Mouse (Mus musculus) kidney, postnatal 0 days (tissue): ENCODE measurements around the gene Rbfox2. TPM values are rescaled to one million over a fixed set of nuclear protein-coding genes. Genes with fewer than 3 reads are reported as not detected.
A peak's percentile ranks its signal among the peaks of the same experiment; 100 is the strongest.
"Not testable (repeated sequence)": the region's sequence is repeated elsewhere in the genome, so short reads cannot be mapped to it uniquely, and the experiment has no call there.

Experiments
- ATAC-seq: fragments of 200-750 bp; cut with Nextera tagmentation; replicated peaks from 2 replicates; pipeline ENCODE4 v1.8.0; 2017; ENCODE audit warnings: low read depth, moderate number of reproducible peaks, moderate TSS enrichment, moderate library complexity; ENCODE audit not compliant: low FRiP score
- DNase-seq: peaks from one replicate; pipeline ENCODE4 v3.0.0-alpha.2; 2016; ENCODE audit warnings: low spot score
- H3K27ac ChIP-seq: fragments of 300-500 bp; sonication (generic); 2 replicates; pipeline ENCODE4 v1.5.1; 2014; ENCODE audit warnings: mild to moderate bottlenecking
- H3K27me3 ChIP-seq: fragments of 300-500 bp; sonication (generic); 2 replicates; pipeline ENCODE4 v1.6.1; 2014; ENCODE audit warnings: low read length, mixed read lengths; ENCODE audit not compliant: insufficient read depth
- H3K36me3 ChIP-seq: fragments of 300-500 bp; sonication (generic); 2 replicates; pipeline ENCODE4 v1.6.1; 2014; ENCODE audit warnings: low read length, mixed read lengths; ENCODE audit not compliant: insufficient read depth
- H3K4me1 ChIP-seq: fragments of 300-500 bp; sonication (generic); replicated peaks from 2 replicates; pipeline ENCODE4 v1.6.1; 2014; ENCODE audit warnings: antibody characterized with exemption, low read length, mixed read lengths; ENCODE audit not compliant: insufficient read depth
- H3K4me2 ChIP-seq: fragments of 300-500 bp; sonication (generic); 2 replicates; pipeline ENCODE4 v1.6.1; 2014; ENCODE audit warnings: mild to moderate bottlenecking, low read length, moderate library complexity, mixed read lengths
- H3K4me3 ChIP-seq: fragments of 300-500 bp; sonication (generic); replicated peaks from 2 replicates; pipeline ENCODE4 v1.5.1; 2014; ENCODE audit warnings: low read depth, low read length
- H3K9ac ChIP-seq: fragments of 300-500 bp; sonication (generic); 2 replicates; pipeline ENCODE4 v1.6.1; 2014; ENCODE audit warnings: low read depth, low read length
- H3K9me3 ChIP-seq: fragments of 300-500 bp; sonication (generic); replicated peaks from 2 replicates; pipeline ENCODE4 v1.6.1; 2016; ENCODE audit warnings: low read length, inconsistent platforms, mixed read lengths
- CTCF ChIP-seq: IDR thresholded peaks from 2 replicates; pipeline ENCODE4 v1.5.1; 2016; ENCODE audit warnings: antibody characterized with exemption, low read depth, mild to moderate bottlenecking, moderate library complexity
- WGBS: fragments of 180-500 bp; shearing (Covaris S2); extraction: QIAGEN DNeasy Blood & Tissue Kit; methylation state at CpG from one replicate; pipeline ENCODE4 v1.1.7; 2014; 5-methylcytosine and 5-hydroxymethylcytosine counted together
- polyA plus RNA-seq: library from polyadenylated mRNA; unstranded; fragments of >200 nt; fragmentation: Nextera tagmentation; extraction: Ambion mirVana; gene quantifications from 2 replicates; pipeline ENCODE4 v1.2.1, GENCODE M21; 2015

Rbfox2 gene
- polyA plus RNA-seq, 1 experiment from 2014 or later = 22.7 TPM

GRCm38 (mm10) chr15:77340581-77340980 lies 33.8 kb upstream of the Rbfox2 start:
- Histone ChIP-seq H3K36me3 (no peaks in the 10 kb centered on the region), H3K27ac (no peak overlapping the region), H3K4me1 (peaks cover 23% of the 10 kb centered on the region), H3K27me3 (no peaks in the 10 kb centered on the region), H3K9me3 (no peaks in the 10 kb centered on the region), H3K4me2 (no peak overlapping the region), H3K4me3 (no peak overlapping the region), H3K9ac (no peak overlapping the region)
- ATAC-seq (no peak), DNase-seq (no peak)
- TF ChIP-seq CTCF = no peak

GRCm38 (mm10) chr15:77338924-77339429 lies 32.2 kb upstream of the Rbfox2 start:
- Histone ChIP-seq H3K4me1 (peaks cover 23% of the 10 kb centered on the region), H3K27ac (no peak overlapping the region), H3K9me3 (no peaks in the 10 kb centered on the region), H3K27me3 (no peaks in the 10 kb centered on the region), H3K4me2 (no peak overlapping the region), H3K4me3 (no peak overlapping the region), H3K9ac (no peak overlapping the region), H3K36me3 (no peaks in the 10 kb centered on the region)
- ATAC-seq (no peak), DNase-seq (peak; percentile 65)
- no peak for TF ChIP-seq CTCF
- WGBS = 27% methylated on average over 8 of the region's 8 CpGs

- peaks cover 19% of the 10 kb centered on the region for H3K4me1 ChIP-seq
- H3K27me3 ChIP-seq = no peaks in the 10 kb centered on the region
- no peaks in the 10 kb centered on the region for H3K36me3 ChIP-seq
- H3K4me3 ChIP-seq = no peak overlapping the region
- no peak for DNase-seq
- no peak overlapping the region for H3K9ac ChIP-seq
- no peaks in the 10 kb centered on the region for H3K9me3 ChIP-seq
- no peak overlapping the region for H3K27ac ChIP-seq
- no peak; the same call in 1 of the 2 replicates for ATAC-seq
- TF ChIP-seq CTCF = no peak
- WGBS = 60% methylated on average over 7 of the region's 7 CpGs
- no peak overlapping the region for H3K4me2 ChIP-seq
Measured at GRCm38 (mm10) chr15:77338451-77338850, 31.6 kb upstream of the Rbfox2 start.

- Histone ChIP-seq H3K27me3 (no peaks in the 10 kb centered on the region), H3K4me2 (no peak overlapping the region), H3K4me1 (peaks cover 14% of the 10 kb centered on the region), H3K9ac (no peak overlapping the region), H3K27ac (no peak overlapping the region), H3K4me3 (no peak overlapping the region), H3K36me3 (no peaks in the 10 kb centered on the region), H3K9me3 (no peaks in the 10 kb centered on the region)
- 53% methylated on average over 3 of the region's 3 CpGs for WGBS
- ATAC-seq (no peak), DNase-seq (no peak)
- TF ChIP-seq CTCF = peak; percentile 53
Measured at GRCm38 (mm10) chr15:77337926-77338325, 31.1 kb upstream of the Rbfox2 start.

GRCm38 (mm10) chr15:77336968-77337341 lies 30.2 kb upstream of the Rbfox2 start:
- Histone ChIP-seq H3K4me3 (no peak overlapping the region), H3K9me3 (no peaks in the 10 kb centered on the region), H3K9ac (no peak overlapping the region), H3K4me1 (peaks cover 11% of the 10 kb centered on the region), H3K27me3 (no peaks in the 10 kb centered on the region), H3K36me3 (no peaks in the 10 kb centered on the region), H3K27ac (peak overlapping the region; percentile 89; the same call in 1 of the 2 replicates), H3K4me2 (peak overlapping the region; percentile 47)
- no peak for TF ChIP-seq CTCF
- WGBS = 46% methylated on average over 9 of the region's 9 CpGs
- ATAC-seq = 0 out of 2 replicates have a peak, but pooled peaks have one; percentile 5
- no peak for DNase-seq

- peak; percentile 94 for TF ChIP-seq CTCF
- peak overlapping the region; percentile 89 for H3K27ac ChIP-seq
- no peaks in the 10 kb centered on the region for H3K27me3 ChIP-seq
- H3K9me3 ChIP-seq = no peaks in the 10 kb centered on the region
- peak overlapping the region; percentile 47 for H3K4me2 ChIP-seq
- H3K4me1 ChIP-seq = peaks cover 11% of the 10 kb centered on the region
- no peaks in the 10 kb centered on the region for H3K36me3 ChIP-seq
- 2% methylated on average over 32 of the region's 32 CpGs for WGBS
- ATAC-seq (peak; percentile 82), DNase-seq (peak; percentile 98)
- peak overlapping the region; percentile 52 for H3K9ac ChIP-seq
- H3K4me3 ChIP-seq = 0 out of 2 replicates have a peak overlapping the region, but pooled peaks have one; percentile 0
Measured at GRCm38 (mm10) chr15:77336287-77336967, 29.6 kb upstream of the Rbfox2 start.

GRCm38 (mm10) chr15:77335185-77335584 lies 28.4 kb upstream of the Rbfox2 start:
- DNase-seq, H3K9me3 ChIP-seq, H3K27me3 ChIP-seq, ATAC-seq, H3K4me3 ChIP-seq, H3K4me2 ChIP-seq, H3K36me3 ChIP-seq, H3K9ac ChIP-seq: not testable (repeated sequence)
- 86% methylated on average over 3 of the region's 3 CpGs for WGBS
- Histone ChIP-seq H3K4me1 (peaks cover 16% of the 10 kb centered on the region), H3K27ac (0 out of 2 replicates have a peak overlapping the region, but pooled peaks have one; percentile 89)
